Mouse (Mus musculus): Measurements from ENCODE around the gene Gjd3.
"Not testable (repeated sequence)": the region's sequence is repeated elsewhere in the genome, so short reads cannot be mapped to it uniquely, and the experiment has no call there.

Gene Gjd3

DNA sequence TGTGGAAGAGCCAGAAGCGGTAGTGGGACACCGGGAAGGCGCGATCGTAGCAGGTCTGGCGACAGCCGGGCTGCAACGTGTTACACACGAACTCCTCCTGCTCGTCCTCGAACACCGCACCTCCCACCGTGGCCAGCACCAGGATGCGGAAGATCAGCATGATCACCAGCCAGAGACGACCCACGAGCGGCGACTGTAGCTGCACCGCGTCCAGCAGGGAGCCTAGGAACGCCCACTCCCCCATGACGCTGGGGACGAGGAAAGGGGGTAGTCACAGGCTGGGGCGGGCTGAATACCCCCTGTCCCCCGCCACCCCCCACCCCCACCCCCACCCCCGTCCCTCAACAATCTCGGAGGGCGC lies at the start of gene Gjd3:
TSS of gene Gjd3 (minus strand) at position 244 of the 361 bp plus-strand sequence.
- DNase-seq = no peak

DNA sequence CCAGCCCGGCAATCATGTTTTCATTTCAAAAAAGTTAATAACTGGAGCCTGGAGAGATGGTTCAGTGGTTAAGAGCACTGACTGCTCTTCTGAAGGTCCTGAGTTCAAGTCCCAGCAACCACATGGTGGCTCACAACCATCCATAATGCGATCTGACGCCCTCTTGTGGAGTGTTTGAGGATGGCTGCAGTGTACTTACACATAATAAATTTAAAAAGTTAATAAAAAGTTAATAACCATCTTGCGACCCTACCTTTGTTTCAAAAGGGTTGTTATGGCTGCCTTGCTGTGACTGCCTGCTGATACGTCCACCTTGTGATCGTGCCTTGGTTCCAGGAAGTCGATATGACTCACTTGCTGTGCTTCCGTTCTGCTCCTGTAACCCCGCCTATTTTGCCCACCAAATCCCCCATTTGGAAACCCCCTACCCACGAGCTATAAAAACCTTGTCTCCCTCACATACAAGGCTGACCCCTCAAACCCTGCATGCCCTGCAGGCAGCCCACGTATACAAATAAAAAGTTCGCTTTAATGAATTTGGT lies 44.2 kb upstream of the Gjd3 start:
- no peak for DNase-seq

DNA sequence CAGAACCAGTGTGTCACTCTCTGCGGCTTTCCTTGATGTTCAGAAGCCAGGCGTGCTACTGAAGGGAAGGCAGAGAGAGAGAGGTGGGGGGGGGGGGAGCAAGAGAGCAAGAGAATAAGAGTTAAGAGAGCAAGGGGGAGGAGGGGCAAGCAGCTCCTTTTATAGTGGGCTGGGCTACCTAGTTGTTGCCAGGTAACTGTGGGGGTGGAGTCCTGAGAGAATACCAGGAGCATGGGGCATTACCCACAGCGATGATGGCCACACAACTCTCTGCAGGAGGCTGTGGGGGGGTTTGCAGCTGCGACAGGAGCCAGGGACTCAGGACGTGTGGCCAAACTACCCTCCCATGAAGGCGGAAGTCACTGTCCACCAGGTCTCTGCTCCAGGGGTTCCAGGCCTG lies 43.1 kb upstream of the Gjd3 start:
- no peak for DNase-seq

DNA sequence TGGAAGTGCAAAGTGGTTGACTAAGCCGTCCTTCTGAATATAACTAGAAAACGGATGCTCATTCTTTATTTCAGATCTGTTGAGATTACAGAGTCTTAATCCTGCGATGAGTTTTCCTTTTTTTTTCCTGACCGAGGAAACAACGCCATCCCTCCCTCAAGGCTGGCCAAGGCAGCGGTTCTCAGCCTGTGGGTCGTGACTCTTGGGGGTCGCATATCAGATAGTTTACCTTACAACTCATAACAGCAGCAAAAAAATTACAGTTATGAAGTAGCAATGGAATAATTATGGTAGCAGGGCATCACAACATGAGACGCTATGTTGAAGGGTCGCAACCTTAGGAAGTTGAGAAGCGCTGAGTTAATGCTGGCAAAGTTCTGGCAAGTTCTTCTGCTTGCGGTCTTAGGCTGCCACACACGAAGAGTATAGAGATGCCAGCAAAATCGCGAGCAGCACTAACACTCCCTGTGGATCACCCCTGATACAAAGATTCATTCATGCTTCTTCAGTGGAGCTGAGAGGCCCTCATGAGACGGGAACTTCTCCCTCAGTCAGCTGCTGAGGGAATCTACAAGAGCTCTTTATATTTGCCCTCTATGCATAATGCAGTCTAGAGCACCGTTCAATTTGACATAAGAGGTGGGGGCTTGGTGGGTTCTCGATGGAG lies 41.8 kb upstream of the Gjd3 start:
- DNase-seq = no peak

DNA sequence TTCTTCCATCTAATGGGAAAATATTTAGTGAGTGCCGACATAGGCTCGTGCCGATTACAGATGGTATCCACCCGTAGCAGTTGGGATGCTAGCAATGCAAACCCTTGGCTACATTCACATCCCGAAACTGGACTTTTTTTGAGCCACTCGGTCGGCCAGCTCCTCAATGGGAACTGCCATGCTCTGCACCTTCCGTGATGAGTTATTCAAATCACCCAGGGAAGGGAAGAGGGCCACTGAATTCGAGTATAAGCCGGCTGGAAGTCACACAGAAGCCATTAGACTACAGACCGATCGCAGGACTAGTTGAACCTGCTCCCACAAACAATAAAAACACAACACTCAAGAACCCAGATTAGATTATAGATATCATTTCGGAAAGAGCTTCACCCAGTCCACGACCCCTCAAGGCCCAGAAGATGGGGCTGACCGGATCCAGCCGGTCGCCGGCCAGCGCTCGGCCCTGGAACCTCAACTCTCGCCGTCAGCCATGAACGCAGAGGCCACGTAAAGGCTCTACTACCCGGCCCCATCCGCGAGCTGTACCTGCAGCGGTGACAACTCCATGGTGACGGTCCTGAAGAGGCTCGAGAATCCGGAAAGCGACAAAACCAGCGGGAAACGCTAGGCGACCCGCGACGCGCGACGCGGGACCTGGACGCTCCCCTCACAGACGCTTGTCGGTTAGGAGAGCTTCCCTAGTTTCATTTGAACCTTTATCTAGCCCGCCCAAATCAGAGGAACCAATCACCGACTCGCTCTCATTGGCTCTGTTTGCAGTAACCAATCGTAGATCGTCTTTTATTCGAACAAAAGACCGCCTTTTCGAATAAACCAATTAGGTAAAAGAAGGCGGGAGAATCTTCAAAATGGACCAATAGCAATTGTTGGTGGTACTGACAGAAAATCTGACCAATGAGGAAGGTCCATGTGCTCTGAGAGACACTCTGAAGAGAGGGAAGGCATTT lies 41.0 kb upstream of the Gjd3 start, which contains the start of gene Top2a:
TSS of gene Top2a (minus strand) at position 690 of the 968 bp plus-strand sequence.
- peak; percentile 97 to 98 for DNase-seq

DNA sequence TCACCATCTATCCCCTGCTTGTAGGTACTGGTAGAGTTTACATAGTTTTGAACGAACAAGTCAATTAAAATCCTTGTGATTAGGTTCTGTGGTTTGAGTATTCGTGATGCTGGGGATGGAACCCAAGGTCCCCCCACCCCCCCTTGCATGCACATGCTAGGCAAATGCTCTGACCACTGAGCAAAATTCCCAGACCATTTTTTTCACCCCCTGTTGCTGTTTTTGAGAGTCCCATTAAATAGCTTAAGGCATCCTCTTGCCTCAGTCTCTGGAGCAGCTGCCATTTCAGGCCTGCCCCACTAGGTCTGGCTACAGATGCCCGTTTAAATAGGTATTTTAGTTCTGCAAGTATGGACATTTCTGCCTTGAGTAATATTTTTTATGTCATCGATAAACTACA lies 40.3 kb upstream of the Gjd3 start:
- no peak for DNase-seq

DNA sequence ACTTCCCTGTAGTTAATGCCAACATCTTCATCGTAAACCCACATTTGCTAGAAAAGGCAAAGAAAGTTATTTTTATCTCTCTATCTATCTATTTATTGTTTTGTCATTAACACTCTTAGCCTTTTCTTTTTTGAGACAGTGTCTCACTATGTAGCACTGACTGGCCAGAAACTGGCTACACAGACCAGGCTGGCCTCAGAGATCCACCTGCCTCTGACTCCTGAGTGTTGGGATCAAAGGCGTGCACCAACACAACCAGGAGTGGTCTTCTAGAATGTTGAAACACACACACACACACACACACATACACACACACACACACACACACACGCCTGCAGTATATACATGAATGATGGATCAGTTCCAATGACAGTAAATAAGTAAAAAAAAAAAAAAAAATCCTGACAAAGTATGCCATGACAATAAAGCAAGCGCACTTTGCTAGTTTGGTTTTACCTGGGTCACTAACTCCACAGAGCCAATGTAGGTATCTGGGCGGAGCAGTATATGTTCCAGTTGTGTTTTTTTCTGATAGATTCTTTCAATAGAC lies 39.6 kb upstream of the Gjd3 start:
- no peak for DNase-seq

DNA sequence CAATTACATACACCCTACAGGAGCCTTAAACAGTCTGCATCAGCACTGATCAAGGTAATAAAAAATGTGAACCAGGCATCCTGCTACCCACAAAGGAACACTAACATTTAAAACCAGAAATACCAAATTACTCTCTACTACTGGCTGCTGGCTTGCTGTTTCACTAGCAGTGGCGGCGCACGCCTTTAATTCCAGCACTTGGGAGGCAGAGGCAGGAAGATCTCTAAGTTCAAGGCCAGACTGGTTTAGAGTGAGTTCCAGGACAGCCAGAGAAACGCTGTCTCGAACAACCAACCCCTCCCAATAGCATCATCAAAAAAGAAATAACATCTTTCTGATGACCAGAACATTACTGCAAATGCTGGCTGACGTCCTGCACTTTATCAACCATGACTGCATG lies 37.0 kb upstream of the Gjd3 start:
- DNase-seq = no peak

DNA sequence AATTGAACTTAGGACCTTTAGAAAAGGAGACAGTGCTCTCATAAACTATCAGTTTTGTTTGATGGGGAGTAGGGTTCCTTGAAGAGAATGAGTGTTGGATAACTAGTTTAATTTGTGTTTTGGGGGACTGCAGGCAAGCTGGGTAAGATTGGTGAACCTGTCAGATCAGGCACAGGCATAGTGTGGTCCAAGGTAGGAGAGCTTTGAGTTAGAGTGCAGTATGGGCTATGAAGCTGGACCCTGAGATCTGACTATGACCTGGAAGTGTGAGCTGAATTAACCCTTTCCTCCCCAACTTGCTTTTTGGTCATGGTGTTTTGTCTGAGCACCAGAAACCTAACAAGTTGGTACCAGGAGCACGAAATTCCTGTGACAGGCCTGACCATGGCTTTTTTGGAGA lies 31.0 kb upstream of the Gjd3 start:
- no peak for DNase-seq

DNA sequence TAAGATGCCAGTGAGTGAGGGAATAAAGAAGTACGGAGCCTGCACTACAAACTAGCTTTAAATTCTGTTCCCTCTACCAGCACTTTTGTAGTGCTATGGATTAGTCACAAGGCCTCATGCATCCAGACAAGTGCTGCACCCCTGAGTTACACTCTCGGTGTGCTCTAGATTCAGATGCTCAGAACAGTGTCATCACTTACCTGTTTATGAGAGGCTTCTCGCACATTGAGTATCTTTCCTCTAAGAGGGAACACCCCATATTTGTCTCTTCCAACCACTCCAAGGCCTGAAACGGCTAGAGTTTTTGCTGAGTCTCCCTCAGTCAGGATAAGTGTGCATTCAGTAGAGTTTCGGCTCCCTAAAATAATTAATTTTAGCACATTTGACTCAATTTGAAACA lies 27.9 kb upstream of the Gjd3 start:
- DNase-seq = no peak

DNA sequence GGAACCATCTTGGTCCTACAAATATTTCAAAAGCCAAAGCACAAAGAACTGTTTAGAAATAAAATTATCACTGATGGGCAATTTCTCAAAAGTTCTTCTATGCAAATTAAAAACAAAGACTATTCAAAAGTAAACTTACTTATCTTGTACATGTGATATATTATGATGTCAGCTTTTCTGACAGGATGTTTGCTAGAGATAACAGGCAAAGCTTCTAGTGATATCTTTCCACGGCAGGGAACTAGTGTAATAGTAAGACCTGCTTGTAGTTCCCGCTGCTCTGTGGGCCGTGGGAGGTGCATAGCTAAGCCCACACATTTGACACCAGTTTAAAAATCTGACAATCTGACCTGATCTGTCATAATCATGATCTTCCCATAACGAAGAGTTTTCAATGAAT lies 27.3 kb upstream of the Gjd3 start:
- DNase-seq = no peak

DNA sequence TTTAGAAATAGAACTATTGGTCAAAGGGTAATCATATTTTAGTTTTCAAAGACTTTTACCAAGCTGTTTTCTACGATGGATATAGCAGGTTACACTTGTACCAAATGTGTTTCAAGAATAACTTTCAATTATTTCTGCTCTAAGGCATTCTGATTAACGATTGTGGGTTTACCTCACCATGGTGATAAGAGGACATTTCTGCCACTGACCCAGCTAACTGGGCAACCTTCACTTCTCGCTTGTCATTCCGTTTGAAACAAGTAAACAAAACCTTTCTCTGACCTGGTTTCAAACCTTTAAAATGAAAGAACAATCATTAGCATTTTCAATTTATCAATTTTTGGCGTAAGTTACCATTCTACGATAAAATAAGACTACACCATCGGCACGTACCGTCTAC lies 24.0 kb upstream of the Gjd3 start:
- DNase-seq = no peak

DNA sequence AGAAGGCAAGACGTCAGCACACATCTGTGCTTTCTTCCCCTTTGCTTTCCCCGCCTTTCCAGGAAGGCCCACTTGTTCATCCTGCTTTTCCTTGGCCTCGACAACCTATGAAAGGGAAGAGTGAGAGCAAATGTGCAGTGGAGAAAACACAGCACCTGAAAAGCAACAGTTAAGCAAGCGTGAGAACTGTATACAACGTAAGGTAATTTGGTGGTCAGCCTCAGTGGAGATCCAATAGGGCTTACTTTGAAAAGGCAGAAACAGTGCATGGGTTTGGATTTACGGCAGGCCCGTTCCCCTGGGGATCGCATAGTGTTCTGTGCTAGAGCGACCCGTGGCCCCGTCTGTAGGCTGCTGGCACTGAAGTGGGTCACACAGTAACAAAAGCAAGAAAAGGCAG lies 16.4 kb upstream of the Gjd3 start:
- no peak for DNase-seq

DNA sequence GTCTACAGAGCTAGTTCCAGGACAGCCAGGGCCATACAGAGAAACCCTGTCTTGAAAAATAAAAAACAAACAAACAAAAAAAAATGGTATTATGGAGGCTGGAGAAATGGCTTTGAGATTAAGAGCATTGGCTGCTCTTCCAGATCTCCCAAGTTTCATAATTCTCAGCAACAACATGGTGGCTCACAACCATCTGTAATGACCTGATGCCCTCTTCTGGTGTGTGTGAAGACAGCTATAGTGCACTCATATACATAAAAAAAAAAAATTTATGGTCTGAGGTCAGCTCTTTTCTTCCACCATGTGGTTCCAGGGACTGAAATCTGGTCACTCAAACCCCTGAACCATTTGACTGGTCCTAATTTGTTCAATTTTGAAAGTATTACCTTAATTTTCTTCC lies 16.0 kb upstream of the Gjd3 start:
- no peak for DNase-seq

DNA sequence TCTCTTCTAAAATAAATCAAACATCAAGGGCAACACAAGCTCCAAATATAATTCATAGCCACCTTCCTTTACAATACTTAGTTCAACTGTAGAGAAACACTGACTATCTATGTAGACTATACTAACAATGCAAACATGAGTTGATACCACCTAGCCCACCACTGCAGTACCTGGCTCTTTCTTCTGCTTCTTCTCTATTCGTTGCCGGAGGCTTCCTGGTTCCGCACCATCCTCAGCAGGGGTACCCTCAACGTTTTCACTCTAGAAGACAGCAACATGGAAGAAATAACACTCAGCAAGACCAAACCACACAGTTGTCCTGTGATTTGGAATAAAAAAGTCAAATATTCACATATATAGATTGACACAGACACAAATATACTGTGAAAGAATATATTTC lies 14.8 kb upstream of the Gjd3 start:
- no peak for DNase-seq

DNA sequence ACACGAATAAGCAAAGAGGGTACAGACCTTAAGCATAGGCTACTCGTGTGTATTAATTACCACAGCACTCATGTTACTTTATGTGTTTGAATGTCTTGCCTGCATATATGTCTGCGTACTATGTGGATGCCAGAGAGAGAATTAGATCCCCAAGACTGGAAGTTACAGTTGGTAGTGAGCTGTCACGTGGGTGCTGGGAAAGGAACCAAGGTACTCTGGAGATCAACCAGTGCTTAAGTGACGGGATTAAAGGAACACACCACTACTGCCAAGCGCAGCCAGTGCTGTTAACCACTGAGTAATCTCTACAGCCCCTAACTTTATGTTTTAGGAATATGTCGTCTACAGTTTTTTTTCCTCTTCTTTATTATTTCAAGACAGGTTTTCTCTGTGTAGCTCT lies 13.2 kb upstream of the Gjd3 start:
- DNase-seq = no peak

DNA sequence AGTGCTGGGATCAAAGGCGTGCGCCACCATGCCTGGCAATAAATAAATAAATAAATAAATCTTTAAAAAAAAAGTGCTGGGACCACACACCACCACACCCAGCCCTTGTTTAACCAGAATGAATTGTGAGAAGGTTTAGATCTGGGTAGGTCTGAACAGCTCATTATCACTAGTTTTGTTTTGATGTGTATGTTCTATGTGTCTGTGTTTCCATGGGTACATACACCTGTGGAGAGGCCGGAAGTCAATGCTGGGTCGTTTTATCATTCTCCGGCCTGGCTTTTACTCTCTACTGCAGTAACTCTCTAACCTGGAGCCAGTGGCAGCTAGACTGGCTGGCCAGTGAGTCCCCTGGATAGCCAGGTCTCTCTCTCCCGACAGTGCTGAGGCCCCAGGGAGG lies 8.1 kb upstream of the Gjd3 start:
- no peak for DNase-seq

DNA sequence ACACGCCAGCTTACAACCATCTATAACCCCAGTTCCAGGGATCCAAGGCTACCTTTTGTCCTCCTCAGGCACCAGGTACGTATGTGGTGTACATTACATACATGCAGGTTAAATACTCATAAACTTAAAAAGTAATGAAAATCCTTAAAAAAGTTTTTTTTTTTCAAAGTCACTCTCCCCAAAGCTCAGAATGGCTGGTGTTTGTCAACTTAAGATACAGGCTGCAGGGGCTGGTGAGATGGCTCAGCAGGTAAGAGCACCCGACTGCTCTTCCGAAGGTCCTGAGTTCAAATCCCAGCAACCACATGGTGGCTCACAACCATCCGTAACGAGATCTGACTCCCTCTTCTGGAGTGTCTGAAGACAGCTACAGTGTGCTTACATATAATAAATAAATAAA lies 5.4 kb upstream of the Gjd3 start:
- not testable (repeated sequence) for DNase-seq

DNA sequence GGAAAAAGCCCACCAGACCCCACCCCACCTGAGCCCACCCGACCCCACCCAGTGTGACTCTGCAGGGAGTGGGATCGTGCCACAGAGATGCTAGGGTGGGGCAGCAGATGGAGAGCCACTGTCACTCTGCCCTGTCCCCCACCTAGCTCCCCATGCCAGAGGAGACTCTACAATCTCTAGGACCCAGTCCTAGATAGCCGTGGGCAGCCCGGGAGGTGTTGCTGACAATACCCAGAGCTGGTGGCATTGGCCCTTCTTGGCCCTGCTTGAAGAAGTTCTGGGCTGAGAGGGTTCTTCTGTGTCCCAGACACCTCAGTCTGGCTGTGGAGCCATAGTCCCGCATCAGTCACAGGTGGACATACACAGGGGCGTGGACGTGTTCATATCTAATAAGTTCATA lies 2.7 kb upstream of the Gjd3 start:
- DNase-seq = no peak

DNA sequence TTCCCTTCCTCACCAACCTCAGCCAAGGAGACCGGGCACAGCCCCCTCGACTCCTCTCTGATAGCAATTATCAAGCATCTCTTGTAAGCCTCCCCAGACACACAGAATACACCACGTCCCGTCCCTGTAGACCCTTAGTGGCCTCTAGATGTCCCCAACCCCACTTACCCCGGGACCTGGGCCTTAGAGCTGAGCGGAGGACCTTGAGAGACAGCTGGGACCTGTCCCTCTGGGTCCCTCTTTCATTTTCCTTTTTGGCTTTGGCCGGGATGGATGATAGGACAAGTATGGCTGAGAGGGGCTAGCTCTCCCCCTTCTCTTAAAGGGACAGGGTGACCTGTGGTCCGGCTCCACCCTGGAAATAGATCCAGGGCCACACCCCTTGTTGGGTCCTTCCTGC lies 735 bp upstream of the Gjd3 start:
- DNase-seq = no peak

DNA sequence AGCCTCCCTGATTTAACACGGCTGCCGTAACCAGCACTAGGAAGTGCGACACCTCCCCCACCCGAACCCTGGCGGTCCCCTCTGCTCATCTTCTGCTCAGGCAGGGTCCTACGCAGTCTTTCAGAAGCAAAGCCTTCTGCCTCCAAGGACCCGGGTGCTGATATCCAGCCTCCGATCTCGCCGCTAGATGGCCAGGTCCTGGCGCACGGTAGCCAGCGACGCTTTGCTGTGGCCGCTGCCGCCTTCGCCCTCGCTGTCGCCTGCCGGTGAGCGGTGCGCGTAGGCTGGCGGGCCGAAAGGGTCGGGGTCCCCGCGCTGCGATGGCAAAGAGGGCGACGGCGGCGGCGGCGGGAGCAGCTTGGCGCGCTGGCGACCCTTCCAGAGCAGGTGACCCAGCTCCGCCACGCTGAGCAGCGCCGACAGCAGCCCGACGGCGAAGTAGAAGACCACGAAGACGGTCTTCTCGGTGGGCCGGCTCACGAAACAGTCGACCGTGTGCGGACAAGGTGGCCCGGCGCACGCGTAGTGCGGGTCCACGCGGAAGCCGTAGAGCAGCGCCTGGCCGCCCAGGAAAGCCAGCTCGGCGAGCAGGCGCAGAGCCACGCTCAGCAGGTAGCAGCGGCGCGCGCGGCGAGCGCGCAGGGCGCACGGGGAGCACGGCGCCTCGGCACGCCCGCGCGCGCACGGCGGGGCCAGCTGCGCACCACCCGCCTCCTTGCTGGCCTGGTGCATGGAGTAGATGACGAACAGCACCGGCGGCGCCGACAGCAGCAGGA lies 631 bp downstream of the Gjd3 start:
- peak in 1 of 2 experiments; percentile 61 for DNase-seq

DNA sequence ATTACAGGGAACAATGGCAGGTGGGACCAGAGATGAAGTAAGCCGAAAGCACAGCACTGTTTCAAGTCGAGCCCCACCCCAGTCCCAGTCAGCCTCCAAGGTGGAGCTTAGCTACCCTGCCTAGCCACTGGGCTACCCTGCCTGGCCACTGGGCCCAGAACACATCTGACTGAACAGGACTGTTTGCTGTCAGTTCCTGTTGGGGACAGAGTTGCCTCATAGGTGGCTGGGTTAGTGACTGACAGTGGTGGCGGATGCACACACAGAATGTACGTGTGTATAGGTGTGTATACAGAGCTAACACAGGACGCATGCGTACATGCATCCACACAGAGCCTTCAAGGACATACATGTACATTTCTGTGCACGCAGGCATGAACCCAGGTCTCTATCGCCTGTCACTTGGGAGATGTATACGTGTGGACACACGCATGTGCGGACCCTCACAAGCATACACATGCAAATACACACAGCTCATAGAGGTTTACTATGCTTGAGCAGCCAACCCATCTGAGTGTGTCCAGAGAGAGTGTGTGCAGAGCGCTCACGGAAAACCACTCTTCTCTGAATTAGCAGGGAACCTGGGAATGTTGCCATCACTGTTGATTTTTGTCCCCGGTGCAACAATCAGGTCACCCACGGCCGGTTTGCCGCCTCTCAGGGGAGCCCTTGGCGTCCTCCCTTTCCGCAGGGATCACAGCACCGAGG lies 1.4 kb downstream of the Gjd3 start:
- peak in 1 of 2 experiments; percentile 52 for DNase-seq
